Mouse (Mus musculus): ENCODE data around the gene Ubqln1.
"Not testable (repeated sequence)": the region's sequence is repeated elsewhere in the genome, so short reads cannot be mapped to it uniquely, and the experiment has no call there.

Gene Ubqln1

DNA sequence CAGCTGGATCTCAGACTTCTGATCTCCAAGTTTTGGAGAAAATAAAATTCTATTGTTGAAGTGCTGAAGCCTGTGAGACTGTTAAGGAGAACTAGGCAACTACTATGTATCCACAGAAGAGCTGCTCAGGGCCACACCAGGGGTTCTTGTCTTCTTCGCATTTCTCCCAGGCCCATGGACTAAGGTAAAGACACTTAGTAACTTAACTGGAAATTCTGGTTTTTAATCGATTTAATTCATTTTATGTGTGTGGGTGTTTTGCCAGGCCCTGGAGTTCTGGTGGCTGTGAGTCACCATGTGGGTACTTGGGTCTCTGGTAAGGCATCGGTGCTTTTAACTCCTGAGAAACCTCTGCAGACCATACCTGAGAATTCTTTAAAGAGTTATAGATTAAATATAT is 65.8 kb downstream of the Ubqln1 start:
- DNase-seq, result no peak

DNA sequence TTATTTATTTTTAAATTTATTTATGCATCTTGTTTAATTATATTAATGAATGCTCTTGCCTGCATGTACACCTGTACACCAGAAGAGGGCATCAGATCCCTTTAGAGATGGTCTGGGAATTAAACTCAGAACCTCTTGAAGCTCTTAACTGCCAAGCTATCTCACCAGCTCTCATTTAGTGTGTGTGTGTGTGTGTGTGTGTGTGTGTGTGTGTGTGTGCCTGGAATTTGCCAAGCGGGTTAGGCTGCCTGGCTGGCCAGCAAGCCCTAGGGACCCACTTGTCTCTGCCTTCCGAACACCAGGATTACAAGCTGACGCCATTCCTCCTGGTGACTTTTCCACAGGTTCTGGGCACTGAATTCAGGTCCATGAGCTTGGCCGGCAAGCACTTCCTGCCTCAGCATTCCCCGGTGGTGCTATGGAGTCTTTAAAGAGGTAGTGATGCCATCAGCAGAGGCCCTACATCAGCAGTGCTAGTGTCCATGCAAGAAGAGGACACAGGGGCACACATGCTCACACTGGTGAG is 66.4 kb downstream of the Ubqln1 start:
- DNase-seq, result peak in 1 of 2 experiments; percentile 51

DNA sequence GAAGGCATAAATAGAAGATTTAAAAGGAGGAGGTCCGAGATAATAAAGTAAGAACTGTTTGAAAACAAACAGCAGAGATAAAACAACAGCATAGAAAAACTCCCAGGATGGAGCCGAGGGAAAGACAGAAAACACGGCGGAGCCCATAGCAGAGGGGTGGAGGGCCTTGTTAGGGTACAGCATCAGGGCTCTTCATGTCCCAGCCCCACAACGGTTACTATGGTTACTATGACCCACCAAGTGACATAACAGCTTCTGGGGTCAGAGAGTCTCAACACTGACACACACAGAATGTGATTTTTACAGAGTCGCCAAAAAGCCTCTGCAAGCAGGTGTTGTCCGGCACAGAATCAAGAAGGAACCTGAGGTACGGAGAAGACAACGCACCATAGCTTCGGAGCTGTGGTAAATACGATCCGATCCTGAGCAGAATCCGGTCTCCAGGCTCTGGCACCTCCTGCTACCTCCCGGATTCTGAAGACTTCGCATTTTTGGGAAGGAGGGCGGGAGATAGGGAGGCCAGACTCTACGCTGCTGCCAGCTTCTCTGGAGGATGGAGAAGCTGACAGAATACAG is 67.1 kb downstream of the Ubqln1 start:
- DNase-seq, result peak; percentile 49 to 61

DNA sequence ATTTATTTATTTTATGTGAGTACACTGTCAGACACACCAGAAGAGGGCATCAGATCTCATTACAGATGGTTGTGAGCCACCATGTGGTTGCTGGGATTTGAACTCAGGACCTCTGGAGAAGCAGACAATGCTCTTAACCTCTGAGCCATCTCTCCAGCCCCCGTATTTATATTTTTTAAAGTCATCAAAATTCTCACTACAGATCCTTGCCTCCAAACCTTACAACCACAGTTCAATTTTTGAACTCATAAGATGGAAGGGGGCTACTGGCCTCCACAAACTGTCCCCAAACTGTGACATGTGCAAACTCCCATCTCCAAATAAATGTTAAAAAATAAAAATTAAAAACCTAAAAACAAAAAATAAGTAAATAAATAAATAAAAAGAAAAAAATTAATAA is 67.7 kb downstream of the Ubqln1 start:
- DNase-seq, result no peak

DNA sequence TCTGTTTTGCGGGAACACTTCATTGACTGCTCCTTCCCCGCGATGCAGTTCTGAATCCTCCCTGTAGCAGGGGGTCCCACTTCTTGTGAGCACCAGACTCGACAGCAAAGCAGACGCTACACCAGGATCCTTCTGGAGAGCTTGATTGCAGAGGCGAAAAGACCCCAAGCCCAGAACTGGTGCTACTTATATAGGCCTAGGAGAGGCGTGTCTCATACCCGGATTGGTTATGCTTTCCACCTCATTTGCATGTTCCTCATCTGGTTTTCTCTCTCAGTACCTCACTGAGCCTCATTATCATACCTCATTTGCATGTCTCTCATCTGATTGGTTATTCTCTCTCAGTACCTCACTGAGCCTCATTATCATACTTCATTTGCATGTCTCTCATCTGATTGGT is 68.8 kb downstream of the Ubqln1 start:
- DNase-seq, result not testable (repeated sequence)

DNA sequence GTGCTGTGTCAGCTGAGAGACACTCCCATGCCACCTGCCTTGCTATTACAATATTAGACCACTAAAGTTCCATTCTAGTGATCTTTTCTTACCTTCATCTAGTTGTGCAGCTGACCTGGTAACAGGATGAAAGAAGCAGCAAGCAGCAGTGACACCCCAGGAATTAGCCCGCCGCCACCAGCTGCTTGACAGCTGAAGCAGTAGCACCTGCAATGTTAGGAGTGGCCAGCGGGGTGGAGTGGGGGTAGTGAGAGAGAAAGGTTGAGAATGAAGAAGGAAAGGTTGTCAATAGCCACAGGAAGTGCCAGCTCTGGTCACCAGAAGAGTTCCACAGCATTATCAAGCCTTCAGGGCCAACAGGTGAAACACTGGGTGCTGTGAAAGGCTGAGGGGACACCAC is 83.8 kb downstream of the Ubqln1 start:
- no peak for DNase-seq

DNA sequence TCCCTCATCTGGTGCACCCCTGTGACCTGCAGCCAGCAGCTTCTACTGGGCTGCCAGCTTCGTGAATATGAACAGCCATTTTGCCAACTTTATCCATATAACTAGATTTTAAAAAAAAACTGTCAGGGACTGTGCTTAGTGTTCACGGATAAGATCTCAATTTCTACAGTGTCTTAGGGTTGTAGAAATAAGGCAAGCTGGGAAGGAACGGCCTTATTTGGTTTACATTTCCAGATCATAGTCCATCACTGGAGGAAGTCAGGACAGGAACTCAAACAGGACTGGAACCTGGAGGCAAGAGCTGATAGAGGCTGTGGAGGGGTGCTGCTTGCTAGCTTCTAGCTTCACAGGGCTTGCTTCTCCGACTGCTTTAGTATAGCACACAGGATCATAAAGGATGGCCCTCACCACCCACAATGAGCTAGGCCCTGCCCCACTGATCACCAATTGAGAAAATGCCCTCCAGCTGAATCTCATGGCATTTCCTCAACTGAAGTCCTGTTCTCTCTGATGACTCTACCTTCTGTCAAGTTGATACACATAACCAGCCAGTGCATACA is 85.7 kb downstream of the Ubqln1 start:
- DNase-seq, result no peak

DNA sequence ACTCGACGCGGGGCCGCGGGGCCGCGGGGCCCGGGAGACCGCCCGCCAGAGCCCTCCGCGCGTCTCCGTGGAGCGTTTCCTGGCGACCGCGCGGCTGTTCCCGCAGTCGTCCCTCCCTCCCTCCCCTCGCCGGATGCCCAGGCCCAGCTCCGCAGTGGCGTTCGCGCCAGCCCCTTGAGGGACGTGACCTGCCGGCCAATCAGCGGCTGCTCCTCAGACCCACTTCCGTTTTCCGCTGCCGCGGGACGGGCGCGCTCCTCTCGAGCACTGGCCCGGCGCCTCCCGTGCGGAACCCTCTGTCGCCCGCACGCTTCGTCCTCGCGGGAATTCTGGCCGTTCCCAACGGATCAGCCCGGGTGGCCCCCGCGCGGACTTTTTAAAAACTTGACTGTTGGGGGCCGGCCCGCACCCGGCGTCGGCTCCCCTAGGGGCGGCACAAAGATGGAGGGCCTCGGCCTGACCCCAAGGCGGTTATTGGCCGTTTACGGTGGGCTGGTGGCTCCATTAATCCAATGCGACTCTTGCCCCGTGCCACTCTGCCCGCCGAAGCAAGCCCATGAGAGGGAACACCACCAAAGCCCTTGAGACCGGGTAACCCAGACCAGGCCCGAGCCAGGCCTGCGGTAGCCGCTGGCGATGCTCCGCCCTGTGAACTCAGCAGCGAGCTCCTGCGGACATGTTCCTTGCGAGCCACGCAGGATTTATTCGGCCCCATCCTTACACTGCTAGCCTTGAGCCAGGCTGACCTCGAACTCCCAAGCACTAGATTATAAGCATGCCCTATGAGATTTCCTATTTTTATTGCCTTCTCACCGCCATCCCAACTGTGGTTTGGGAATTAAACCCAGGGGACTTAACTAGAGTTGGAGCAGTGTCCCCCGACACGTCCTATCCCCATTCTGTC is 86.4 kb downstream of the Ubqln1 start:
- DNase-seq, result peak; percentile 95 to 99

DNA sequence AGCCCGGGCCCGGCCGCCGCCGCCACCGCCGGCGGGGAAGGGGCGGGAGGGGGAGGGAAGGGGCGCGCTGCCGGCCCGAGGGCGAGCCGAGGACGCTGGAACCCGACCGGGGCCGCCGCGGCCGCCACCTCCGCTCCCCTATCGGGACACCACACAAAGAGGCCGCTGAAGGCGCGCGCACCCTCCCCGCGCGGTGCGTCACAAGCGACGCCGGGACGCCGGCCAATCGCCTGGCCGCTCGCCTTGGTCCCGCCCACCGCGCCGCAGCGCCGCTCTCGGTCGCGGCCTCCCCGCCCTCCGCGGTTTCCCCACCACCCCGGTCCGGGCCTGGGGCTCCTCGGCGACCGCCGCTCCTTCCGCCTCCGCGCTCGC is 87.1 kb downstream of the Ubqln1 start, which contains the start of gene Hnrnpa0:
Gene Hnrnpa0 (minus strand): TSS at position 161 of the 372 bp plus-strand sequence.
- peak; percentile 94 to 97 for DNase-seq

DNA sequence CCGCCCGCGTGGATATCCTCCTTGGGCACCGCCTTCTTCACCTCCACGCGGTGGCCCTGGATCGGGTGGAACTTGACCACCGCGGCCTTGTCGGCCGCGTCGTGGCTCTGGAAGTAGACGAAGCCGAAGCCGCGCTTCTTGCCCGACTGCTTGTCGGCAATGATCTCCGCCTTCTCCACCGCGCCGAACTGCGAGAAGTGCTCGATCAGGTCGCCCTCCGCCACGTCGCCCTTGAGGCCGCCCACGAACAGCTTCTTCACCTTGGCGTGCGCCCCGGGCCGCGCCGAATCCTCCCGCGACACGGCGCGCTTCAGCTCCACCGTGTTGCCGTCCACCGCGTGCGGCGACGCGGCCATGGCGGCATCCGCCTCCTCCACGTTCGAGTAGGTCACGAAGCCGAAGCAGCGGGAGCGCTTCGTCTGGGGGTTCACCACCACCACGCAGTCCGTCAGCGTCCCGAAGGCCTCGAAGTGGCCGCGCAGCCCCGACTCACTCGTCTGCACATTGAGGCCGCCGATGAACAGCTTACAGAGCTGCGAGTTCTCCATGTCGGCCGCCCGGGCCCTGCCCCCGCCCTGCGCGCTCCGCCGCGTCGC is 87.6 kb downstream of the Ubqln1 start:
- DNase-seq, result peak; percentile 51 to 66

DNA sequence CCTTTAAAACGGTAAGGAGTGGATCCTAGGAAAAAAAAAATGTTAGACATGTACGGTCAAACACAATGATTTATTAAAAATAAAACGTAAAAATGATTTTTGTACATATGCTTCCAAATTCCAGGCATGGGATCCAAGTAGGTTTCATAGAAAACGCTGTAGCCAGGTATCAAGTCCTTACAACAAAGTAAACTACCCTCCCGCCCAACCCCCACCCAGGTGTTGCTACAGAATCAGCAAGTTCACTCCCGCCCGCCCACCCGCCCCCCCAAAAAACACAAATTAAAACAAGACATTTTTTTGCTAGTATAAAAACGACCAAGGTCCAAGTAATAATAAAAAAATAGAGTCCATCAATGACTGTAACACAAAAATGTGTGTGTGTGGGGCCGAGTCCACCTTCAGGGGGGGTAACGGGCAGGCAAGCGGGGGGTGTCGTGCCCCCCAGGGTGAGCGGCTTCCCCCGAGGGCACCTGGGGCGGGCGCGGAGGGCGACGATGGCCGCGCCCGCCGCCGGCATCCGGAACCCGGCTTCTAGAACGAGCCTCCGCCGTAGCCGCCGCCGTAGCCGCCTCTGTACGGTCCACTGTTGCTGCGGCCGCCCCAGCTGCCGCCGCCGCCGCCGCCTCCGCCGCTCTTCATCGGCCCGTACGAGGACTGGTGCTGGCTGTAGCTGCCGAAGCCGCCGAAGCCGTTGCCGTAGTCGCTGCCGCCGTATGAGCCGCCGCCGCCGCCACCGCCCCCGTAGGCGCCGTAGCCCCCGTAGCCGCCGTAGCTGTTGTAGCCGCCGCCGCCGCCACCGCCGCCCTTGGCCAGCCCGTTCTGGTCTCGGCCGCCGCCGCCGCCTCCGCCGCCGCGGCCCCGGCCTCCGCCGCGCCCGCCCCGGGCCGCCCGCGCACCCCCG is 88.3 kb downstream of the Ubqln1 start:
- peak; percentile 2 to 47 for DNase-seq

Data from kidney, postnatal 25 days (tissue).